In the genomic region with DNA sequence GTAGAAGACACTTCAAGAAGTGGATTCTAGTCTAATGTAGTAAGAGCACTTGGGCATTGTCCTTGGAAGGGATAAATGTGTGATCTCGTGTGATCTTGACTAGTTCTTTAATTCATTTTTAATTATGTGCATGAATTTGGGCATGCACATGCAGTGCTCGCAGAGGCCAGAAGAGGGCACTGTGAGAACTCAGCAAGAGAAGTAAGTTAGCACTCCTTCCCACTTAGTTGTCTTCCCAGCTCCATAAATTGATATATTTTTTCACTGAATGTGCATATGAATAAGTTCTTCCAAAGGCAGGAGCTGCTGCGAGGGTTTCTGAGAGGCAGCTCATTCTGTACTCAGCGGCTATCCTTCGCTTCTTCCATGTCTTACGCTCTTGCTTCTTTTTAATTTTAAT, we compare ENCODE assay signal across 9 mouse cellular contexts. TPM values are rescaled to one million over a fixed set of nuclear protein-coding genes. Genes with fewer than 3 reads are reported as not detected.
DNase-seq lines count a peak whose midpoint lies in the region; ATAC-seq and TF ChIP-seq lines count a peak whose summit lies in the region.
"Had no signal": no experiment of that assay in that cellular context is flagged by ENCODE, and none has a peak within 500 bp of the region (broad histone marks: within the 10 kb centered on the region; RNA-seq: fewer than 3 reads in every experiment).

No protein-coding gene starts in this region.

- H3K4me2 ChIP-seq in hindbrain, embryonic 12.5 days (replicated peaks): no peak overlapping the region
- H3K4me2 ChIP-seq in midbrain, postnatal 0 days (ENCODE audit: low read depth, low read length, poor library complexity, severe bottlenecking): no peak overlapping the region; the same call in 1 of the 2 replicates
- H3K4me2 ChIP-seq: embryonic facial prominence, embryonic 12.5 days had no signal

- no peak overlapping the region for H3K4me3 ChIP-seq in hindbrain, embryonic 10.5 days
- no peak overlapping the region for H3K4me3 ChIP-seq in hindbrain, embryonic 12.5 days
- no peak overlapping the region for H3K4me3 ChIP-seq in ES-E14 (ENCODE audit: insufficient read depth in 1 of 2, low read depth in 1 of 2, low read length in 2 of 2, poor library complexity in 1 of 2, severe bottlenecking in 1 of 2)
- no peak overlapping the region for H3K4me3 ChIP-seq in gastrocnemius, adult 2 months
- no peak overlapping the region for H3K4me3 ChIP-seq in midbrain, postnatal 0 days (ENCODE audit: low read depth, low read length)
- H3K4me3 ChIP-seq: embryonic facial prominence, embryonic 12.5 days had no signal

- peaks cover 11% of the 10 kb centered on the region for H3K27me3 ChIP-seq in hindbrain, embryonic 10.5 days (ENCODE audit: insufficient read depth, poor library complexity, severe bottlenecking)
- H3K27me3 ChIP-seq in hindbrain, embryonic 12.5 days: no peaks in the 10 kb centered on the region; the same call in 1 of the 2 replicates
- no peaks in the 10 kb centered on the region for H3K27me3 ChIP-seq in midbrain, postnatal 0 days (ENCODE audit: insufficient read depth, low read length)
- H3K27me3 ChIP-seq: embryonic facial prominence, embryonic 12.5 days had no signal

- TF ChIP-seq CTCF in gastrocnemius, adult 2 months (IDR thresholded peaks at IDR 0.05): peak; percentile 94
- peak; percentile 92 for TF ChIP-seq CTCF in midbrain, postnatal 0 days (IDR thresholded peaks at IDR 0.05)

- in situ Hi-C loops in ES-E14 (cut with MboI; ENCODE audit: low sequenced_read_pairs in 2 of 2, unreplicated experiment in 2 of 2): no loop called here

- DNase-seq in hindbrain, embryonic 10.5 days (ENCODE audit: low spot score): peak; percentile 78
- DNase-seq in ES-E14 (ENCODE audit: low read depth, low spot score): peak; percentile 41
- DNase-seq in cerebellum, adult 18-20 months: peak; percentile 71 to 84
- DNase-seq in gastrocnemius, adult 2 months: peak; percentile 56
- DNase-seq in layer of hippocampus, postnatal 14 days (ENCODE audit: low spot score in 2 of 2): peak; percentile 83 to 87
- DNase-seq in midbrain, postnatal 0 days (ENCODE audit: low spot score): peak; percentile 76
- DNase-seq in urinary bladder, adult 2 months (ENCODE audit: low spot score): peak; percentile 37

- H3K9me3 ChIP-seq in hindbrain, embryonic 10.5 days: no peaks in the 10 kb centered on the region
- H3K9me3 ChIP-seq in hindbrain, embryonic 12.5 days (replicated peaks): no peaks in the 10 kb centered on the region
- H3K9me3 ChIP-seq in ES-E14 (ENCODE audit: control insufficient read depth, insufficient read depth, low read depth, low read length): no peaks in the 10 kb centered on the region
- no peaks in the 10 kb centered on the region for H3K9me3 ChIP-seq in midbrain, postnatal 0 days (ENCODE audit: low read length)
- H3K9me3 ChIP-seq: embryonic facial prominence, embryonic 12.5 days had no signal

- intact Hi-C loops in gastrocnemius, adult 2 months (cut with DNase I): loop anchor here (1.0 kb wide), 1 partner anchor 360 kb away; no protein-coding TSS in a partner anchor

- no peak overlapping the region for H3K27ac ChIP-seq in hindbrain, embryonic 10.5 days
- H3K27ac ChIP-seq in hindbrain, embryonic 12.5 days: no peak overlapping the region
- no peak overlapping the region for H3K27ac ChIP-seq in ES-E14 (ENCODE audit: insufficient read depth, low read depth, low read length, poor library complexity, severe bottlenecking)
- H3K27ac ChIP-seq in gastrocnemius, adult 2 months: no peak overlapping the region
- no peak overlapping the region for H3K27ac ChIP-seq in midbrain, postnatal 0 days (ENCODE audit: low read depth, low read length)
- H3K27ac ChIP-seq: embryonic facial prominence, embryonic 12.5 days had no signal

- H3K36me3 ChIP-seq in hindbrain, embryonic 10.5 days: no peaks in the 10 kb centered on the region
- H3K36me3 ChIP-seq in hindbrain, embryonic 12.5 days: no peaks in the 10 kb centered on the region
- H3K36me3 ChIP-seq in ES-E14 (ENCODE audit: control insufficient read depth, insufficient read depth, low read length, poor library complexity, severe bottlenecking): no peaks in the 10 kb centered on the region
- H3K36me3 ChIP-seq in midbrain, postnatal 0 days (ENCODE audit: insufficient read depth, low read length): no peaks in the 10 kb centered on the region
- H3K36me3 ChIP-seq: embryonic facial prominence, embryonic 12.5 days had no signal

- H3K4me1 ChIP-seq in hindbrain, embryonic 10.5 days (replicated peaks): peaks cover 15% of the 10 kb centered on the region; the same call in 1 of the 2 replicates
- H3K4me1 ChIP-seq in hindbrain, embryonic 12.5 days: no peaks in the 10 kb centered on the region
- H3K4me1 ChIP-seq in ES-E14 (ENCODE audit: control insufficient read depth in 2 of 2, insufficient read depth in 2 of 2, low read length in 2 of 2, poor library complexity in 1 of 2): no peaks in the 10 kb centered on the region
- H3K4me1 ChIP-seq in midbrain, postnatal 0 days (ENCODE audit: insufficient read depth, low read length): no peaks in the 10 kb centered on the region; the same call in 1 of the 2 replicates
- H3K4me1 ChIP-seq: embryonic facial prominence, embryonic 12.5 days had no signal

- WGBS in hindbrain, embryonic 10.5 days: 34% methylated on average over 6 of the region's 6 CpGs
- WGBS in hindbrain, embryonic 12.5 days: 36% methylated on average over 6 of the region's 6 CpGs
- 18% methylated on average over 6 of the region's 6 CpGs for WGBS in midbrain, postnatal 0 days

- ATAC-seq in hindbrain, embryonic 12.5 days (ENCODE audit: low FRiP score): no peak
- ATAC-seq in midbrain, postnatal 0 days (ENCODE audit: low FRiP score): 0 out of 2 replicates have a peak, but pooled peaks have one; percentile 0

- H3K9ac ChIP-seq in hindbrain, embryonic 12.5 days: no peak overlapping the region
- H3K9ac ChIP-seq in ES-E14 (ENCODE audit: insufficient read depth, low read depth, low read length, poor library complexity, severe bottlenecking): no peak overlapping the region
- H3K9ac ChIP-seq in midbrain, postnatal 0 days (replicated peaks; ENCODE audit: low read length, poor library complexity, severe bottlenecking): no peak overlapping the region
- H3K9ac ChIP-seq: embryonic facial prominence, embryonic 12.5 days had no signal

TF ChIP-seq in ES-E14, 5 proteins besides CTCF, POLR2A, EP300 and RAD21:
- no peak for TF ChIP-seq CHD2 (IDR thresholded peaks at IDR 0.05; ENCODE audit: low read depth, low read length)
- peak; percentile 73; the same call in 1 of the 2 replicates for TF ChIP-seq ZC3H11A (IDR thresholded peaks at IDR 0.05; ENCODE audit: borderline replicate concordance, low read depth, low read length)
- no peak for TF ChIP-seq ZNF384 (IDR thresholded peaks at IDR 0.05; ENCODE audit: low read depth, low read length)
- TF ChIP-seq HCFC1 (IDR thresholded peaks at IDR 0.05; ENCODE audit: borderline replicate concordance, insufficient read depth, low read length): no peak
- TF ChIP-seq MAFK (IDR thresholded peaks at IDR 0.05; ENCODE audit: insufficient read depth, low read depth, low read length): no peak
TF ChIP-seq in ES-E14: peak in this region for 1.

RNA-seq across cellular contexts. Expression of a gene that starts 3.2 kb away (rescaled TPM):
- polyA plus RNA-seq in hindbrain, embryonic 10.5 days (2016; fragmentation: Nextera tagmentation; extraction: Ambion mirVana): 0.09 and 0.19 TPM in 2 replicates
- 0.17 and 0.31 TPM in 2 replicates for polyA plus RNA-seq in hindbrain, embryonic 12.5 days (2016; fragmentation: Nextera tagmentation; extraction: Ambion mirVana)
- 0.21 and 0.31 TPM in 2 replicates for total RNA-seq in ES-E14 (2012; rRNA removed)
- total RNA-seq in gastrocnemius, adult 2 months (2021): not detected
- total RNA-seq in layer of hippocampus, postnatal 14 days (2021): under 1 TPM; 0.29 to 0.32 TPM
- total RNA-seq in midbrain, postnatal 0 days (2014; rRNA removed): 0.22 TPM in 1 of 2 replicates, not detected in the other
- polyA plus RNA-seq in midbrain, postnatal 0 days (2015; fragmentation: Nextera tagmentation; extraction: Ambion mirVana): 0.23 and 0.26 TPM in 2 replicates
- polyA plus RNA-seq in urinary bladder, adult 2 months (2012; rRNA removed): 0.03 TPM in 1 of 2 replicates, not detected in the other

RNA-seq across cellular contexts. Expression of a gene that starts 24.3 kb away (rescaled TPM):
- polyA plus RNA-seq in hindbrain, embryonic 10.5 days (2016; fragmentation: Nextera tagmentation; extraction: Ambion mirVana): 1.1 and 1.6 TPM in 2 replicates
- 2.0 and 2.2 TPM in 2 replicates for polyA plus RNA-seq in hindbrain, embryonic 12.5 days (2016; fragmentation: Nextera tagmentation; extraction: Ambion mirVana)
- total RNA-seq in ES-E14 (2012; rRNA removed): 1.7 TPM in 2 replicates
- total RNA-seq in gastrocnemius, adult 2 months (2021): not detected
- total RNA-seq in layer of hippocampus, postnatal 14 days (2021): 10 to 100 TPM; 13.2 to 15.5 TPM
- total RNA-seq in midbrain, postnatal 0 days (2014; rRNA removed): 45.9 and 66.1 TPM in 2 replicates
- polyA plus RNA-seq in midbrain, postnatal 0 days (2015; fragmentation: Nextera tagmentation; extraction: Ambion mirVana): 30.7 and 33.4 TPM in 2 replicates
- polyA plus RNA-seq in urinary bladder, adult 2 months (2012; rRNA removed): 1.3 and 1.4 TPM in 2 replicates

RNA-seq across cellular contexts. Expression of a gene that starts 37.9 kb away (rescaled TPM):
- polyA plus RNA-seq in hindbrain, embryonic 10.5 days (2016; fragmentation: Nextera tagmentation; extraction: Ambion mirVana): 0.07 TPM in 1 of 2 replicates, not detected in the other
- 0.13 TPM in 1 of 2 replicates, not detected in the other for polyA plus RNA-seq in hindbrain, embryonic 12.5 days (2016; fragmentation: Nextera tagmentation; extraction: Ambion mirVana)
- total RNA-seq in ES-E14 (2012; rRNA removed): 0.13 and 0.16 TPM in 2 replicates
- not detected for total RNA-seq in gastrocnemius, adult 2 months (2021)
- not detected for total RNA-seq in layer of hippocampus, postnatal 14 days (2021)
- total RNA-seq in midbrain, postnatal 0 days (2014; rRNA removed): 0.44 TPM in 1 of 2 replicates, not detected in the other
- polyA plus RNA-seq in midbrain, postnatal 0 days (2015; fragmentation: Nextera tagmentation; extraction: Ambion mirVana): not detected in 2 replicates
- polyA plus RNA-seq in urinary bladder, adult 2 months (2012; rRNA removed): 0.09 TPM in 1 of 2 replicates, not detected in the other
- polyA plus RNA-seq: embryonic facial prominence, embryonic 12.5 days had no signal
